Mouse (Mus musculus) E14TG2a.4 (cell line): ENCODE measurements around the gene Gm20449.

Experiments used
- CTCF ChIP-seq: conservative IDR thresholded peaks from 2 replicates; pipeline ENCODE4 v1.5.1; 2014; ENCODE audit warnings: low read length
- NANOG ChIP-seq: IDR thresholded peaks from 2 replicates; pipeline ENCODE4 v1.6.1; 2014; ENCODE audit warnings: borderline replicate concordance, low read length, mixed read lengths

- TF ChIP-seq CTCF, result no peak
- TF ChIP-seq NANOG, result no peak
Observed at GRCm38 (mm10) chr7:41451864-41452263, 47.4 kb downstream of the Gm20449 start.
